Mouse (Mus musculus) mouse trophoblast stem cell (cell line): Measurements from ENCODE around the gene Ifi214.
"Not testable (repeated sequence)": the region's sequence is repeated elsewhere in the genome, so short reads cannot be mapped to it uniquely, and the experiment has no call there.

ENCODE experiments used
- in situ Hi-C, 2 experiments: fragments of 300-500 bp; cut with MseI, MboI; formaldehyde crosslinking; loops; 2 replicates in 1 of 2; 3 replicates in 1 of 2; pipeline ENCODE4 v1.15.1; 2025

Gene Ifi214

DNA sequence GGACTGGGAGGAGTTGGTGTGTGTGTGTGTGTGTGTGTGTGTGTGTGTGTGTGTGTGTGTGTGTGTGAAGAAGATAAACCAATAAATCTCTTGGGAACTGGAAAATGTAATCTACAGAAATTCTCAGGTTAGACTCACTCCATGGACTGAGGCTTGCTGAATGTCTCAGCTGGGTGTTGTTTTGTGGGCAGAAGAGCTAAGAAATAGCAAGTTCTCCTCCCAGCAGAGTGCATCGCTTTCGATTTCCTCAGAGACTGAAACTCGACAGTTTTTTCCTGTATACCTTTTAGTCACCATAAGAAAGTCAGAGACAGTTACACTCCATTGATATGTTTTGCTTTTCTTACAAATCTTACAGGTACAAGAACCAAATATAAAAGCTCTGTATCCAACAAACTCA, at the start of gene Ifi214:
Gene Ifi214 (minus strand): TSS at position 167 of the 400 bp plus-strand sequence.
- in situ Hi-C loops, result not testable (repeated sequence)

DNA sequence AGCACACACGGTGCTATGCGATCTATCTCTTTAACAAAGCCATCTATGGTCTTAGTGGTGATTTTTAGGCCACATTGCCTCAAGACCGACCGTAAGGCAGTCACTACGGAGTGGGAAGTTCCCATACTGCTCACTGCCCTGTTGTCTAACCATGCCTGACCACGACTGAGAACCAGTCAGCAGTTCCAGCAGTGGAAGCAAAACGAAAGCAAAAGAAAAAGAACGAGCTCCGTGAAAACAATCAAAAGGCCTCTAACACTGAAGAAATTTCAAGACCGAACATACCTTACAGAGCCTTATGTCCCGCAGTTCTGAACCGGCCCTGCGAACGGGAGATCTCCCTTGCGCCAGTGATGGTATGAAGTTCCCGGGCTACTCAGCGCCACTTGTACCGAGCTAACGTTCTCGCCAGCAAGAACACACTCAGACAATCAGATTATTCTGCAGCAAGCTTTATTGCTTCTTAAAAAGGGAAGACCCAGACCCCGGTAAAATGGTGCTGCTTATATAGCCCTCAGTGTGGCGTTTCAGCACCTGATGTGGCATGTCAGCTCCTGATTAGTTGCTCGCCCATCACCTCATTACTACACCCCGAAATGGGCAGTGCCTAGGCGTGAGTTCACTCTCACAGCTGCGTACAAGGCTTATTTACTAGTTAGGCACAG, 44.3 kb upstream of the Ifi214 start:
- in situ Hi-C loops, result no loop called here

DNA sequence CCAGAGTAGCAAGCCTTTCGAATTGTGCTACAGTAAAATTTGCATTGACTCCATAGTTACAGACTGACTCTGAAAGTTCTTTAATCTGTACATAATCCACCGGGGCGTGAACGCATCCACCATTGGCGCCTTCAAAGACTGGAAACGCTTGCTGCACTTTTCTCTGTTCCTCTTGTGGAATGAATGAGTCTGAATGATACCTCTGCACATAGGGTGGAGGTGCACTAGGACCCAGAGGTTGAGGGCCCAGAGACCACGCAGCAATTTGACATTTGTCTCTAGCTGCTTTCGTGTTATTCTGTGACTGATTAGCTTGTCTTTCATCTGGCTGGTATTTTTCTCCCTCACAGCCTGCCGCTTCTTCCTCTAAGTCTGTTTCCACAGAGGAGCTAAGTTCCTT, 43.3 kb upstream of the Ifi214 start:
- in situ Hi-C loops, result no loop called here

DNA sequence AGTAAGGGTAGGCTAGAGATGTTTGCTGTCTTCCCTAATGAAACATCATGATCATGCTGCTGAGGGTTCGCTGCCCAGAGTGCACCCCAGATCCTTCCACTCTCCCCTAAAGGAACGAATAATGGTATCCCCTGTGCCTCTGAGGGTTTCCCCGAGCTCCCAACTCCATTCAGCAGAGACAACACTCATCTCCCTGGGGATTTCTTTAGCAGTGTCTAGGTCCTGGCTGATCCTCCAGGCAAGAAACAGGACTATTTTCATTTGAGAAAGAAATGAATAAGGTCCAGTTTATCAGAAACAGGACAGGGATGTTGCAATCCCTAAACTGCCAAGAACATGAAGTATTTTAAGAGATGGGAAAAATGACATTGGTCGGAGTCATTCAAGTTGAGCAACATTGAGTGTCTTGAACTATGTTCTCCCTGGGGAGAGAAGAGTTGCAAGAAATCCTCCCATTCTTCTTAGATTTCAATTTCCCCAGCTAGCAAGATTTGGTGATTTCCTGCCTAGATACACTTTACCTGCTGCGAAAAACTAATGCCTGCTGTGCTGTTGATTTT, 14.8 kb upstream of the Ifi214 start:
- in situ Hi-C loops, result not testable (repeated sequence)

DNA sequence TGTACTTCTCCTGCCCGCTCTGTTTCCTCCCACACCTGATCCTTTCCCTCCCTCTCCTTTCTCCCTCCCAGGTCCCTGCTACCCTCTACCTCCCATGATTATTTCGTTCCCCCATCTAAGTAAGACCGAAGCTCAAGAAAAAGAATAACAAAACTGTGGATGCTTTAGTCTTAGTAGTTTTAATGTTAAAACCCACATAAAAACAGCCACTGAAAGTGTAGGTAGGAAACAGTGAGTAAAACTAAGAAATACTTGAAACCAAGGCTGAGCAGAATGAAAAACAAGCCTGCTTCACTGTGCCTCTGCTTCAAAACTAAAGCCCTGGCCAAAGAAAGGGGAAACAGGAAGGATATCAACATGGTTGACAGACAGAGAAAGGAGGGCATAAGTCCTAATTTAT, 13.0 kb upstream of the Ifi214 start:
- in situ Hi-C loops, result not testable (repeated sequence)

DNA sequence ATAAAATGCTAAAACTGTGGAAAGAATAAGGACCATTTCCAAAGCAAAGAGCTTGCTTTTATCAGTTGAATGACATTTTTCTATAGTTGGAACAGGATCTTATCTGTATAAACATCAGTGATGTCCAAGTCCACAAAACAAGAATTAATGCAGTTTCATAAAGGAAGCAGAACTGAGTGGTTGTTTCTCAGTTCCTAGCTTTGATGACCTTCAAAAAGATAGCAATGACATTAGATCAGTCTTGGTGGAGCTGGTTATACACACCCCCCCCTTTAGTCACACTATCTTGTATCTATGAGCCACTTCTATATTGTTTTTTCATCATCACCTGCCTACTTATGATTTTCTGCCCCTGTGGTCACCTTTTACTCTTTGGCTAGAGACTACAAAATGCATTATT, 14.3 kb downstream of the Ifi214 start:
- in situ Hi-C loops, result no loop called here

DNA sequence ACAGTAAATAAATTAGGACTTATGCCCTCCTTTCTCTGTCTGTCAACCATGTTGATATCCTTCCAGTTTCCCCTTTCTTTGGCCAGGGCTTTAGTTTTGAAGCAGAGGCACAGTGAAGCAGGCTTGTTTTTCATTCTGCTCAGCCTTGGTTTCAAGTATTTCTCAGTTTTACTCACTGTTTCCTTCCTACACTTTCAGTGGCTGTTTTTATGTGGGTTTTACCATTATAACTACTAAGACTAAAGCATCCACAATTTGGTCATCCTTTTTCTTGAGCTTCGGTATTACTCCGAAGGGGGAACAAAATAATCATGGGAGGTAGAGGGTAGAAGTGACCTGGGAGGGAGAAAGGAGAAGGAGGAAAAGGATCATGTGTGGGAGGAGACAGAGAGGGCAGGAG, 25.2 kb downstream of the Ifi214 start:
- in situ Hi-C loops, result not testable (repeated sequence)

DNA sequence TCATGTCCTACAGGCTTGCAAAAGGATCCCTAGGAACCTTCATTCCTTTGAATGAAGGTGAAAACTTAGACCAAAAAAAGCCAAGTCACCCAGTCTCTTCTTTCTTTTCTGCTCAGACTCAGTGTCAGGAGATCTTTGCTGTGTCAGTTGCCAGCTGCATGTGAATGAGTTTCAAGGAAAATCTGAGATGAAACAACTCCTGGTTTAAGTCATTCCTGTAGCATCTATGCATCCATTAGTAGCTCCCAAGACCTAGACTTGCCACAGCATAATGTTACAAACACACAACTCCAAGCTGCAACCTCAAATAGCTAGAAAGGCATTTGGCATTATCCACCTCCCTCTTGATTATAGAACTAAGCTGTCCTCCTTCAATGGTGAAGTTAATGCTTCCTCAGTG, 44.3 kb downstream of the Ifi214 start:
- in situ Hi-C loops, result not testable (repeated sequence)

DNA sequence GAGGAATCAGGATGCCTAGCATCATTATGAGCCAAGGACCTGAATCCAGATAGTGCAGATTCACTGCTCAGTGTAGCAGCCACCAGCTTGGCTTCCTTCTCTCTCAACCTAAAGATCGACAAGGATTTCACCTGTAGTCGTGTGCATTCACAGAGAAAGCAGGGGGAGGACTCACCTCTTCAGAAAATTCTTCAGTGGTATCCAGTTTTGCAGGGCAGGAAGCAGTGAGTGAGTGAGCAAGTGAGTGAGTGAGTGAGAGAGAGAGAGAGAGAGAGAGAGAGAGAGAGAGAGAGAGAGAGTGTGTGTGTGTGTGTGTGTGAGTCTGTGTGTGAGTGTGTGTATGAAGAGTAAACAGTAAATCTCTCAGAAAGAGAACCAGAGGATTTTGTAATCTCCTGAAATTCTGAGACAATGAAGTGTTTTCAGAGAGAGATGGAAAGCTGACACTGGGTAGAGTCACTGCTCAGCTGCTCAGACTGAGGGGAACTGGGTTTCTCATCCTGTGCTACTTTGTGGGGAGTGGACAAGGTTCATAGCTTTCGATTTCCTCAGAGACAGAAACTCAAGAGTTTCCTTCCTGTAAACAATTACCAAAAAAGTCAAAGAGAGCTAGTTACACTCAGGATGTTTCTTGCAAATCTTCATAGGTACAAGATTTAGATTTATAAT, 44.8 kb downstream of the Ifi214 start, which contains the start of gene Ifi206:
Gene Ifi206 (minus strand): TSS at position 230 of the 669 bp plus-strand sequence.
- in situ Hi-C loops, result not testable (repeated sequence)

DNA sequence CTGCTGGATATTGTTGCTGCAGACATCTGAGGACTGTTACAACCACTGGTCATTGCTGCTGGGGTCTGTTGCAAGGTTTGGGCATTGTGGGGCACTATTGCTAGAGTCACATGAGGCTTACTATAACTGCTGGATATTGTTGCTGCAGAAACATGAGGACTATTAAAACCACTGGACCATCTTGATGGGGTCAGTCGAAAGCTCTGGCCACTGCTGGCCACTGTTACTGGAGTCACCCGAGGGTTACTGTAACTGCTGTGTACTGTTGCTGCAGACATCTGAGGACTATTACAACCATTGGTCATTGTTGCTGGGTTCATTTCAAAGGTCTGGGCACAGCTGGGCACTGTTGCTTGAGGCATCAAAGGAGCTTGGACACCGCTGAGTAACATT, 54.6 kb downstream of the Ifi214 start:
- in situ Hi-C loops, result not testable (repeated sequence)

DNA sequence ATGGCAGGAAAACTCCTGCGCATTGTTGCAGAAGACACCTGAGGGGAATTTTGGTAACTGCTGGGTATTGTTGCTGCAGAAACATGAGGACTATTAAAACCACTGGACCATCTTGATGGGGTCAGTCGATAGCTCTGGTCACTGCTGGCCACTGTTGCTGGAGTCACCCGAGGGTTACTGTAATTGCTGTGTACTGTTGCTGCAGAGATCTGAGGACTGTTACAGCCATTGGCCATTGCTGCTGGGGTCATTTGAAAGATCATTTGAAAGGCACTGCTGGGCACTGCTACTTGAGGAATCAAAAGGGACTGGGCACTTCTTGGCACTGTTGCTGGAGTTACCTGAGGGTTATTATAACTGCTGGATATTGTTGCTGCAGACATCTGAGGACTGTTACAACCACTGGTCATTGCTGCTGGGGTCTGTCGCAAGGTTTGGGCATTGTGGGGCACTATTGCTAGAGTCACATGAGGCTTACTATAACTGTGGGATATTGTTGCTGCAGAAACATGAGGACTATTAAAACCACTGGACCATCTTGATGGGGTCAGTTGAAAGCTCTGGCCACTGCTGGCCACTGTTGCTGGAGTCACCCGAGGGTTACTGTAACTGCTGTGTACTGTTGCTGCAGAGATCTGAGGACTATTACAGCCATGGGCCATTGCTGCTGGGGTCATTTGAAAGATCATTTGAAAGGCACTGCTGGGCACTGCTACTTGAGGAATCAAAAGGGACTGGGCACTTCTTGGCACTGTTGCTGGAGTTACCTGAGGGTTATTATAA, 55.2 kb downstream of the Ifi214 start:
- in situ Hi-C loops, result not testable (repeated sequence)
